Mouse (Mus musculus) liver, embryonic 14.5 days (tissue): ENCODE data around the gene Ap2m1. TPM values are rescaled to one million over a fixed set of nuclear protein-coding genes. Genes with fewer than 3 reads are reported as not detected.

Experiments used
- ATAC-seq: fragments of 200-750 bp; cut with Nextera tagmentation; 2 replicates; pipeline ENCODE4 v1.8.0; 2017; ENCODE audit warnings: moderate number of reproducible peaks, mild to moderate bottlenecking, moderate library complexity; ENCODE audit not compliant: insufficient read depth
- DNase-seq, 3 experiments: peaks; one replicate each; pipeline ENCODE4 v3.0.0-alpha.2; 2012 to 2013; ENCODE audit warnings: low read depth in 3 of 3, low spot score in 3 of 3
- H3K27ac ChIP-seq: fragments of 300-500 bp; sonication (generic); 2 replicates; pipeline ENCODE4 v1.5.1; 2014; ENCODE audit warnings: moderate library complexity, mild to moderate bottlenecking, control low read depth, inconsistent platforms
- H3K27me3 ChIP-seq: fragments of 300-500 bp; sonication (generic); 2 replicates; pipeline ENCODE4 v1.6.1; 2014; ENCODE audit warnings: mild to moderate bottlenecking, low read length, moderate library complexity; ENCODE audit not compliant: control insufficient read depth, insufficient read depth
- H3K36me3 ChIP-seq: fragments of 300-500 bp; sonication (generic); replicated peaks from 2 replicates; pipeline ENCODE4 v1.6.1; 2014; ENCODE audit warnings: low read depth; ENCODE audit not compliant: control insufficient read depth, insufficient read depth
- H3K4me1 ChIP-seq, 2 experiments: fragments of 200-500 bp in 1 of 2; fragments of 300-500 bp in 1 of 2; sonication (generic) in 1 of 2; replicated peaks; 2 replicates each; pipeline ENCODE4 v1.6.1; 2012 to 2014; ENCODE audit warnings: antibody characterized with exemption in 1 of 2, inconsistent platforms in 1 of 2, low read length in 1 of 2; ENCODE audit not compliant: control insufficient read depth in 2 of 2, insufficient read depth in 2 of 2
- H3K4me2 ChIP-seq: fragments of 300-500 bp; sonication (generic); 2 replicates; pipeline ENCODE4 v1.6.1; 2014; ENCODE audit warnings: low read depth, mild to moderate bottlenecking, control low read depth, moderate library complexity
- H3K4me3 ChIP-seq, 2 experiments: fragments of 200-500 bp in 1 of 2; fragments of 300-500 bp in 1 of 2; sonication (generic) in 1 of 2; 2 replicates each; pipeline ENCODE4 v1.5.1; 2012 to 2014; ENCODE audit warnings: low read depth in 2 of 2, low read length in 2 of 2, mild to moderate bottlenecking in 2 of 2, control low read depth in 1 of 2, inconsistent platforms in 1 of 2, moderate library complexity in 1 of 2; ENCODE audit not compliant: insufficient read depth in 1 of 2
- H3K9ac ChIP-seq: fragments of 300-500 bp; sonication (generic); replicated peaks from 2 replicates; pipeline ENCODE4 v1.6.1; 2014; ENCODE audit warnings: mild to moderate bottlenecking, control low read depth, moderate library complexity
- H3K9me3 ChIP-seq: fragments of 300-500 bp; sonication (generic); 2 replicates; pipeline ENCODE4 v1.6.1; 2016; ENCODE audit warnings: low read length, mixed read lengths; ENCODE audit not compliant: control insufficient read depth
- CTCF ChIP-seq: IDR thresholded peaks from 2 replicates; pipeline ENCODE4 v1.5.1; 2016; ENCODE audit warnings: antibody characterized with exemption, low read depth, control low read depth
- EP300 ChIP-seq: IDR thresholded peaks from 2 replicates; pipeline ENCODE4 v1.6.1; 2016; ENCODE audit warnings: antibody characterized with exemption, low read depth
- WGBS: fragments of 180-500 bp; shearing (Covaris S2); extraction: QIAGEN DNeasy Blood & Tissue Kit; methylation state at CpG from one replicate; pipeline ENCODE4 v1.1.7; 2014; ENCODE audit not compliant: insufficient replicate concordance; 5-methylcytosine and 5-hydroxymethylcytosine counted together
- polyA plus RNA-seq, 2 experiments: library from polyadenylated mRNA; depleted of rRNA in 1 of 2; stranded (reverse) in 1 of 2; unstranded in 1 of 2; fragments of >200 nt; fragmentation: Nextera tagmentation in 1 of 2; extraction: Ambion mirVana in 1 of 2; gene quantifications; 2 replicates each; pipeline versions ENCODE4 v1.2.1 to v1.2.3; 2012 to 2014

Ap2m1 gene
- polyA plus RNA-seq, 2 experiments: 268 to 364 TPM

- H3K27me3 ChIP-seq: no peaks in the 10 kb centered on the region
- TF ChIP-seq CTCF (no peak), EP300 (no peak)
- WGBS: 14% methylated on average over 16 of the region's 16 CpGs
- peak overlapping the region; percentile 24 for H3K9ac ChIP-seq
- H3K4me2 ChIP-seq: peak overlapping the region; percentile 83
- H3K27ac ChIP-seq: no peak overlapping the region
- no peak; the same call in 1 of the 2 replicates for ATAC-seq
- H3K4me1 ChIP-seq: peaks cover 4 to 18% of the 10 kb centered on the region in 2 experiments; a peak in 3 of 4 replicates
- H3K9me3 ChIP-seq: no peaks in the 10 kb centered on the region
- H3K4me3 ChIP-seq: peak overlapping the region; percentile 81 to 96
- H3K36me3 ChIP-seq: peaks cover 20% of the 10 kb centered on the region
- DNase-seq: no peak
Measured at GRCm38 (mm10) chr16:20497980-20498676, 37.1 kb upstream of the Ap2m1 start.

DNA sequence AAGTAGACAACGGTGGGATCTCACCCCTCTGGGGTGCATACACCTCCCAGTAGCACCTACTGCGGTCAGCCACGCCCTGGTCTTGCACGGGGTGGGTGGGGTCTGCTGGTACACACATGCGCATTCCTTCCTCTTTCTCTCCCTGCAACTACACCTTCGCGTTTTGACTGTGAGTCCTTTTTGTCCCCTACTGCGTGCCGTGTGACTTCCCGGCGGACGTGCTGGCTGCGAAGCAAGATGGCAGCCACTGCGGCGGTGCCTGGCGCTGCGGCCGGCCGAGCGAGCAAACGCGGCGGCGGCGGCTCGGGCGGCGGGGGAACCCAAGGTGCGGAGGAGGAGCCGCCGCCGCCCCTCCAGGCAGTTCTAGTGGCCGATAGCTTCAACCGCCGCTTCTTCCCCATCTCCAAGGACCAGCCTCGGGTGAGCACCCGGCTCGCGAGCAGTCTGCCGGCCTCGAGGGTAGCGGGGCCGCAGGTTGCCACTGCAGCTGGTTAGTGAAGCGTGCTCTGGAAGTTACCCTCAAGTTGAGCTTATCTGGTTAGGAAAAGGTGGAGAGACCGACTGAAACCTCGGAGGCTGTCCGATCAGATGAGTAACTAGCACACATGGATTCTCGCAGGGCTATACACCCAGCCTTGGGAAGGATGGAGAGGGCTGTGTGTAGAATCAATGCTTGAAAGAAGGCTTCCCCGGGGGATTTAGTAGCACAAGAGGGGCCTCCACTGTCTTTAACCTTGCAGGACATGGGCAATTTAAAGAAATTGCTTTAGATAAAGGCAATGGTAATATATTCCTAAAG lies 36.4 kb upstream of the Ap2m1 start, which contains the start of gene Eif2b5:
Eif2b5 (plus strand) TSS at position 141 of the 799 bp plus-strand sequence.
- Histone ChIP-seq H3K9ac (peak within 1 kb of the TSS; percentile 69), H3K27ac (peak within 1 kb of the TSS; percentile 3; the same call in 1 of the 2 replicates), H3K9me3 (no peaks in the 10 kb centered on the region), H3K4me2 (peak within 1 kb of the TSS; percentile 83), H3K36me3 (peaks cover 27% of the 10 kb centered on the region), H3K27me3 (no peaks in the 10 kb centered on the region), H3K4me3 (peak within 1 kb of the TSS; percentile 81 to 96), H3K4me1 (peaks cover 4 to 18% of the 10 kb centered on the region in 2 experiments; a peak in 3 of 4 replicates)
- TF ChIP-seq EP300 (no peak), CTCF (no peak)
- ATAC-seq (peak; percentile 90), DNase-seq (peak; percentile 82 to 86 (median 84))
- under 1% methylated on average over 49 of the region's 49 CpGs for WGBS

- no peak for ATAC-seq
- no peaks in the 10 kb centered on the region for H3K27me3 ChIP-seq
- DNase-seq: no peak
- peaks cover 83% of the 10 kb centered on the region for H3K36me3 ChIP-seq
- no peak overlapping the region for H3K27ac ChIP-seq
- H3K4me2 ChIP-seq: no peak overlapping the region
- TF ChIP-seq EP300: no peak
- TF ChIP-seq CTCF: no peak
- 82% methylated on average over 8 of the region's 8 CpGs for WGBS
- H3K9ac ChIP-seq: no peak overlapping the region
- H3K4me3 ChIP-seq: no peak overlapping the region
- no peaks in the 10 kb centered on the region for H3K4me1 ChIP-seq
- no peaks in the 10 kb centered on the region for H3K9me3 ChIP-seq
Measured at GRCm38 (mm10) chr16:20506000-20506399, 29.3 kb upstream of the Ap2m1 start.

- Histone ChIP-seq H3K4me3 (no peak overlapping the region), H3K4me1 (no peaks in the 10 kb centered on the region), H3K36me3 (peaks cover 59% of the 10 kb centered on the region), H3K4me2 (no peak overlapping the region), H3K27me3 (no peaks in the 10 kb centered on the region), H3K9ac (no peak overlapping the region), H3K9me3 (no peaks in the 10 kb centered on the region), H3K27ac (no peak overlapping the region)
- TF ChIP-seq CTCF: peak; percentile 76
- TF ChIP-seq EP300: no peak
- DNase-seq (no peak), ATAC-seq (peak; percentile 37; the same call in 1 of the 2 replicates)
- WGBS: 75% methylated on average over 3 of the region's 3 CpGs
Measured at GRCm38 (mm10) chr16:20509349-20509748, 25.9 kb upstream of the Ap2m1 start.

GRCm38 (mm10) chr16:20511277-20511847 lies 23.9 kb upstream of the Ap2m1 start:
- Histone ChIP-seq H3K9ac (no peak overlapping the region), H3K27me3 (no peaks in the 10 kb centered on the region), H3K4me1 (no peaks in the 10 kb centered on the region), H3K27ac (no peak overlapping the region), H3K4me2 (no peak overlapping the region), H3K36me3 (peaks cover 43% of the 10 kb centered on the region), H3K4me3 (no peak overlapping the region), H3K9me3 (no peaks in the 10 kb centered on the region)
- 73% methylated on average over 7 of the region's 7 CpGs for WGBS
- DNase-seq (no peak), ATAC-seq (no peak)
- TF ChIP-seq EP300 (no peak), CTCF (no peak)
